Mouse (Mus musculus): ENCODE measurements at regions not wholly inside any gene's neighbourhood (a gene's known extent, or its start where the extent isn't known, plus 50 kb on each side); places are given as distances from the start of the nearest gene placed in this dataset.

DNA sequence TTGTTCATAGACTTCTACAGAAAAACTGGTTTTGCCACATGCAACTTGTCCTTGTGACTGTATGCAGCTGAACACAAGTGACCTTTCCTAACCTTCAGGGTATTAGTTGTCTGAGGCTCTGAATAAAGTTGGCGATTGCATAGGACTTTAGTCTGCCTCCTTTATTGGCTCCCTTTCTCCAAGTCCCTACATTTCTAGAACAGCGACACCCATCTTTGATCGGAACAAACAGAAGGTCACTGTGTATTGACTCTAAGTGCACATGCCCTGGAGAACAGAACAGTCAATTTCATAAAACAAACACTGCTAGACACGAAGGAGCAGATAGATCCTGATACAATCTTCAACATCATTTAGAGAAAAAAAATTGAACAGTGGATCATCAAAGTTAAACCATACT, 60.2 kb upstream of the Rbms3 start:
- ATAC-seq (replicated peaks; ENCODE audit: insufficient number of reproducible peaks, insufficient read depth, low FRiP score, low read depth): no peak
- Histone ChIP-seq H3K27ac (no peak overlapping the region), H3K9ac (no peak overlapping the region), H3K9me3 (replicated peaks) (no peaks in the 10 kb centered on the region), H3K4me1 (replicated peaks) (no peaks in the 10 kb centered on the region), H3K4me2 (no peak overlapping the region), H3K4me3 (no peak overlapping the region), H3K36me3 (no peaks in the 10 kb centered on the region), H3K27me3 (no peaks in the 10 kb centered on the region)
- 81% methylated on average over 4 of the region's 4 CpGs for WGBS
